Mouse (Mus musculus) neural tube, embryonic 15.5 days (tissue): Measurements from ENCODE around the gene Lrrc74a. TPM values are rescaled to one million over a fixed set of nuclear protein-coding genes. Genes with fewer than 3 reads are reported as not detected.

Source experiments
- ATAC-seq: fragments of 200-750 bp; cut with Nextera tagmentation; 2 replicates; pipeline ENCODE4 v1.8.0; 2017; ENCODE audit warnings: mild to moderate bottlenecking, moderate TSS enrichment, moderate library complexity; ENCODE audit not compliant: low FRiP score
- H3K27ac ChIP-seq: fragments of 300-500 bp; sonication (generic); replicated peaks from 2 replicates; pipeline ENCODE4 v1.5.1; 2015; ENCODE audit warnings: mild to moderate bottlenecking, inconsistent platforms
- H3K27me3 ChIP-seq: fragments of 300-500 bp; sonication (generic); replicated peaks from 2 replicates; pipeline ENCODE4 v1.6.1; 2015; ENCODE audit warnings: inconsistent platforms
- H3K36me3 ChIP-seq: fragments of 300-500 bp; sonication (generic); 2 replicates; pipeline ENCODE4 v1.6.1; 2015; ENCODE audit warnings: inconsistent platforms
- H3K4me1 ChIP-seq: fragments of 300-500 bp; sonication (generic); 2 replicates; pipeline ENCODE4 v1.6.1; 2015; ENCODE audit warnings: inconsistent platforms
- H3K4me2 ChIP-seq: fragments of 300-500 bp; sonication (generic); 2 replicates; pipeline ENCODE4 v1.6.1; 2015; ENCODE audit warnings: inconsistent platforms, mild to moderate bottlenecking, moderate library complexity
- H3K4me3 ChIP-seq: fragments of 300-500 bp; sonication (generic); replicated peaks from 2 replicates; pipeline ENCODE4 v1.5.1; 2015; ENCODE audit warnings: mild to moderate bottlenecking, inconsistent platforms
- H3K9ac ChIP-seq: fragments of 300-500 bp; sonication (generic); replicated peaks from 2 replicates; pipeline ENCODE4 v1.6.1; 2015; ENCODE audit warnings: mild to moderate bottlenecking, inconsistent platforms
- H3K9me3 ChIP-seq: fragments of 300-500 bp; sonication (generic); replicated peaks from 2 replicates; pipeline ENCODE4 v1.6.1; 2016; ENCODE audit warnings: inconsistent platforms
- WGBS: fragments of 180-500 bp; shearing (Covaris S2); methylation state at CpG from one replicate; pipeline ENCODE4 v1.1.7; 2015; ENCODE audit warnings: mixed read lengths; 5-methylcytosine and 5-hydroxymethylcytosine counted together
- polyA plus RNA-seq: library from polyadenylated mRNA; unstranded; fragments of >200 nt; fragmentation: Nextera tagmentation; extraction: Ambion mirVana; gene quantifications from 2 replicates; pipeline ENCODE4 v1.2.1, GENCODE M21; 2015

The Lrrc74a gene
- not detected in 2 replicates for polyA plus RNA-seq

DNA sequence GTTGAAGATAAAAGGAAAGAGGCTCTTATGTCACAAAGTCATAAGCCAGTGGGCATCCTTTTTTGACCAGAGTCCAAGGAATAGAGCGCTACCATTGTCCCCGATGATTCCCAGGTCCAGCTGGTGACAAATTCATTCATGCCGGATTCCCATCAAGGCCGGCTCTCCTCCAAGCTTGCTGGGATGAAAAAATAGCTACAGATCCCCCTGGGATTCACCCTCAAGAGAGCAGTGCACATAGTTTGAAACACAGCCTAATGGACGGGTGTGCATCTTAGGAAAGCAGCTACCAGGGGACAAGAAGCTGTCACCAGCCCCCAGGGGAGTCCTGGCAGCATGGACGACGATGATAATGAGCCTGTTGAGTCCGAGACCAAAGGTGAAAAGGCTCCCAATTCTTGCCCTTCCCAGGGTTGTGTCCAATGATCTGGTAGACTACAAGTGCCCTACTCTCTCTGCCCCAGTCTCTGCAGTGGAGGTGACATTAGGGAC, at the start of gene Lrrc74a:
TSS of gene Lrrc74a (plus strand) at position 51 of the 492 bp plus-strand sequence.
- H3K9me3 ChIP-seq, result no peaks in the 10 kb centered on the region
- no peak within 1 kb of the TSS for H3K9ac ChIP-seq
- ATAC-seq, result no peak
- no peak within 1 kb of the TSS for H3K4me2 ChIP-seq
- H3K4me1 ChIP-seq, result no peaks in the 10 kb centered on the region
- no peaks in the 10 kb centered on the region for H3K27me3 ChIP-seq
- H3K36me3 ChIP-seq, result no peaks in the 10 kb centered on the region
- H3K4me3 ChIP-seq, result no peak within 1 kb of the TSS
- no peak within 1 kb of the TSS for H3K27ac ChIP-seq
- WGBS, result 87% methylated on average over 8 of the region's 8 CpGs

GRCm38 (mm10) chr12:86685275-86685674, 48.9 kb upstream of the Lrrc74a start:
- WGBS, result 74% methylated on average over 9 of the region's 9 CpGs
- H3K27ac ChIP-seq, result no peak overlapping the region
- no peaks in the 10 kb centered on the region for H3K27me3 ChIP-seq
- no peak for ATAC-seq
- H3K36me3 ChIP-seq, result peaks cover 34% of the 10 kb centered on the region
- H3K4me2 ChIP-seq, result no peak overlapping the region
- no peak overlapping the region for H3K9ac ChIP-seq
- H3K4me1 ChIP-seq, result peaks cover 56% of the 10 kb centered on the region
- no peaks in the 10 kb centered on the region for H3K9me3 ChIP-seq
- H3K4me3 ChIP-seq, result no peak overlapping the region

DNA sequence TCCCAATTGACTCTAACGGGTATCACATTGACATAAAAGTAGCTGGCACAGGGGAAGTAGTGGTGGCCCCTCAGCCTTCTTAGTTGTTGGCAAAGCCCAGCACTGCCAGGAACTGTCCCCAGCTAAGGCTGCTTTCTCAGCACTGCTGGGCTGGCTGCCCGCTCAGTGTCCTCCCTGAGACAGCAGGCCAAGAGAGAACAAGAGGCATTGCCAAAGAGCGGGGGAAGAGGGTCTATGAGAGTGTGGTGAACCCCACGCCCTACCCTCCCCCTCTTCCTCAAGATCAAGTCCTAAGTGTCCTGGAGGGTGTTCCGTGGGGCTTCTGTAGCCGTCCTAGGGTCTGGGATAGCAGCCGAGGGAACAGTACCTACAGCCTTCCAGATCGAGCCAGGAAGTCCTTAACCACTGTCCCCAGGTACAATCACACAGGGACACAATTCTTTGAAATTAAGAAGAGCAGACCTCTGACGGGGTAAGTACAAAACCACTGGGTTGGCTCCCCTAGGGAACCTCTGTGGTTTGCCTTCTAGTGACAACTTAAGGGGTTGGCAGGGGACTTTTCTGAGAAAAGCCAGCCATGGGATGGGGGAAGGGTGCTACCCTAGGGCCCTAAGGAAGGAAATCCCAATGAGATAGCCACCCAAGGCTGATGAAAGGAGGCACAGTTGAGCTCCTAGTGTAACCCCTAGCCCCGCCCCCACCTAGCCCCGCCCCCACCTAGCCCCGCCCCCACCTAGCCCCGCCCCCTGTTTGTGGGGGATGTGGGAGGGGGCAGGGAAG, 47.4 kb upstream of the Lrrc74a start:
- Histone ChIP-seq H3K9me3 (no peaks in the 10 kb centered on the region), H3K27ac (peak overlapping the region; percentile 64), H3K4me1 (peaks cover 62% of the 10 kb centered on the region), H3K9ac (no peak overlapping the region), H3K4me3 (no peak overlapping the region), H3K4me2 (no peak overlapping the region), H3K36me3 (peaks cover 47% of the 10 kb centered on the region), H3K27me3 (no peaks in the 10 kb centered on the region)
- 0 out of 2 replicates have a peak, but pooled peaks have one; percentile 10 for ATAC-seq
- 56% methylated on average over 13 of the region's 13 CpGs for WGBS

DNA sequence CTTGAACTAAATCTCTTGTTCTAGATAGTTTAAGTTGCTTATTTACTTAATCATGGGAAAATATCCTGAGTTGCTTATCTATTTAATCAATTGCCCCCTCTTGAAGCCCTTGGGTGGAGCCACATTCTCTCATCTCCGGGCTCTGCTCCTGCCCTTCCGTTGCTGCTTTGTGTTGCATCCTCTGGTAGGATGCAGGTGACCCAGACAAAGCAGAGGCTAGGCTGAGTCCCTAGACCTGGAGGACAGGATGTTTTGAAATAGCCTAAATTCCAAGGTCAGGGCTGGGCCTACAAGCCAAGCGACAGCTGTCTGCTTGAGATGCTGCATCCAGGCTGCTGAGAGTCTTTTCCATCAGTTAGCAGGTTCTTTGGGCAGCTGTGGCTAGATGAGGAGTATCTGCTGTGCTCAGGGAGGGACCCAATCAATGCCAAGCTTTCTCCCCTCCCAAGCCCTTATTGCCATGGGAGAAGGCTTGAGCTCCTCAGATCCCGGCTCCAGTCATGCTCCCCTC, 46.7 kb upstream of the Lrrc74a start:
- Histone ChIP-seq H3K9me3 (no peaks in the 10 kb centered on the region), H3K4me2 (no peak overlapping the region), H3K4me3 (no peak overlapping the region), H3K9ac (no peak overlapping the region), H3K27me3 (no peaks in the 10 kb centered on the region), H3K36me3 (peaks cover 54% of the 10 kb centered on the region), H3K4me1 (peaks cover 55% of the 10 kb centered on the region), H3K27ac (no peak overlapping the region)
- 81% methylated on average over 4 of the region's 4 CpGs for WGBS
- ATAC-seq, result no peak

DNA sequence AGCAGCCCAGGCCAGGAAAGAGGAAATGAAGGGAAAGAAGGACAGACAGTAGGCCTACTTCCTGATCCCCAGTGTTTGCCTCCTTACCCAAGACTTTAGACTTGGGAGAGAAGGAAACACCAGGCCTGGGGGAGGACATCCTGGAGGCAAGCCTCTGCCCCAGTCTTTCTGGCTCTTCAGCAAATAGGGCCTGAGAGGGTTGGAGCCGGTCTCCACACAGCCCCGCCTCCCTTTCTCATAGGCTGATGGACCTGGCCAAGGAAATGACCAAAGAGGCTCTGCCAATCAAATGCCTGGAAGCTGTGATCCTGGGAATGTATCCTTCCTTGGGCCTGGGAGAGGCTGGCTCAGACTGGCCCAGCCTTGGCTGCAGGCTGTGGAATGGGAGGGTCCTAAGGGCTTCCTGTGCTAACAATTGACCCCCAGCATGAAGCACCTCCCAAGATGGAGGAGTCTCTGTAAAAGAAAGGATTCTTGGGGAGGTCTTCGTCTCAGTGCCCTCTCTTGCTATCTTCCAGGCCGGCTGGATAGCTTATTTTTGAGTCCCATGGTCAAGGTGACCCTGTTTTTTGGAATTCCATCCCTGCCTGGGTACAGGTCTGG, 46.1 kb upstream of the Lrrc74a start:
- no peak for ATAC-seq
- no peaks in the 10 kb centered on the region for H3K9me3 ChIP-seq
- H3K4me2 ChIP-seq, result no peak overlapping the region
- no peak overlapping the region for H3K9ac ChIP-seq
- 87% methylated on average over 4 of the region's 4 CpGs for WGBS
- no peak overlapping the region for H3K4me3 ChIP-seq
- H3K27me3 ChIP-seq, result no peaks in the 10 kb centered on the region
- H3K36me3 ChIP-seq, result peaks cover 57% of the 10 kb centered on the region
- H3K27ac ChIP-seq, result no peak overlapping the region
- H3K4me1 ChIP-seq, result peaks cover 50% of the 10 kb centered on the region

GRCm38 (mm10) chr12:86688917-86689316, 45.3 kb upstream of the Lrrc74a start:
- H3K9ac ChIP-seq, result no peak overlapping the region
- H3K36me3 ChIP-seq, result peaks cover 59% of the 10 kb centered on the region
- H3K4me3 ChIP-seq, result no peak overlapping the region
- no peak overlapping the region for H3K4me2 ChIP-seq
- H3K27me3 ChIP-seq, result no peaks in the 10 kb centered on the region
- 96% methylated on average over 27 of the region's 27 CpGs for WGBS
- ATAC-seq, result no peak
- H3K27ac ChIP-seq, result no peak overlapping the region
- no peaks in the 10 kb centered on the region for H3K9me3 ChIP-seq
- H3K4me1 ChIP-seq, result peaks cover 41% of the 10 kb centered on the region

DNA sequence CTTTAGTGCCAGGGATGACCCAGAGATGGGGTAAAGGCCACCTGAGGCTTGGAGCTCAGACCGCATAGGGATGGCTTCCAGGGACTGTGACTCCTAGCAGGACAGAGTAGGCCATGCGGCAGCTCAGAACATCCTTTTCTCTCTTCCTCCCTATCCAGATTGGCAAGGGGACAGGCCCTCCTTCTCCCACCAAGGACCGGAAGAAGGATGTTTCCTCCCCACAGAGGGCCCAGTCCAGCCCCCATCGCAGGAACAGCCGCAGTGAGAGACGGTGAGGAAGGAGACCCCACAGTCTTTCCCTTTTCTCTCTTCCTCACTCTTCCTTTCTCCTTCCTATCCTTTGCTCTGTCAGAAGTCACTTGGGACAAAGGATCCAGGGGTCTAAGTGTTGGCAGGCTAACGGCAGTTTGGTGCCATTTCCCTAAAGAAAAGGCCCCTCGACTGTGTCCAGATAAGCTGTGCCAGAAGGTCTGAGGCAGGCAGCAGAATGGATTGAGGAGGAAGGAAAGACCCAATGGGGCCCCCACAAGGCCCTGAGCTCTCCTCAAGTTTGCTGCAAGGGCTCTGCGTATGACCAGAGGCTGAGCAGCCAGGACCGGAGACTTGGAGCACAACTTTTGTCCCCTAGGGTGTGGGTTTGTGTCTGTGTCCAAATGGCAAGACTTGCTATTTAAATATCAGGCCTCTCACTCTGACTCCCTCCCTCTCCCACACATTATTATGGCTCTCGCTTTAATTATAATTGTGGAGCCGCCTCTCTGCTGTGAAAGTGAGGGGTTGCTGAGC, 43.3 kb upstream of the Lrrc74a start:
- no peak overlapping the region for H3K4me2 ChIP-seq
- peaks cover 72% of the 10 kb centered on the region for H3K36me3 ChIP-seq
- H3K27ac ChIP-seq, result no peak overlapping the region
- no peak for ATAC-seq
- no peaks in the 10 kb centered on the region for H3K27me3 ChIP-seq
- WGBS, result 70% methylated on average over 12 of the region's 12 CpGs
- no peaks in the 10 kb centered on the region for H3K9me3 ChIP-seq
- no peak overlapping the region for H3K4me3 ChIP-seq
- H3K9ac ChIP-seq, result no peak overlapping the region
- H3K4me1 ChIP-seq, result peaks cover 24% of the 10 kb centered on the region; the same call in 1 of the 2 replicates

DNA sequence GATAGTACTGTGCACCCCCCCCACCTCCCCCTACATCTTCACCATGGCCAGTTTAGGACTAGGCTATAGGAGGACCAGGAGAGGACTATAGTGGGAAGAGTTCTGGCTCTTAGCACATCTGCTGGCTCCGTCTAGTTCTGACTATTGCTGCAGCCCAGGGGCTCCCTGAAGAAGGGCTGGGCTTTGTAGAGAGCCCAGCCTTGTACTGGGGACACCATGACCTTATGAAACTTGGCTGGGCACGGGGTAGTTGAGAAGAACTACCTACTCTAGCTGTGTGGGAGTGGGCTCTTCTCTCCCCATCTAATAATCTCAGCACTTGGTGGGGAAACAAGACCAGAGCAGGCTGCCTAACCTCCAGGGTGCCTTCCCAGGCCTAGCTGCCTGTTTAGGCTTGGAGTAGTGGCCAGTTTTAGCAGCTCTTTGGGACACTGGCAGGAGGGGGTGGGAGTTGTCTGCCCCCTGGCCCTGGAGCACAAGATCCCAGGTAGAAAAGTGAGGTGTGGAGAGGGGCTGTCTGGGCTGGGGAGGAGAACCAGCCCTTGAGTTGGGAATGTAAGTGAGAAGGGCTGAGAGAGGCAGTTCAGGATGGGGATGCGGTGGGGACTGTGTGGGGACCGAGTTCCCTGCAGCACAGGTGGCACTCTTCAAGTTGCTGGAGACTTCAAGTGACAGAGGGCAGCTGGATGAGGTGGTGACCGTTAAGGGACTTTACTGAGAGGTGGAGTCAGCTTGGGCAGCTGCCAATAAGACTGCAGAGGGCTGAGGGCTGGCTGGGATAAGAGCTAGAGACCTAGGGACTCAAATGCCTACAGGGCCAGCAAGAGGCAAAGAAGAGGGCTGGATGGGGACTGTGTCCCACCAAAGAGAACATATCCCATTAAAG, 41.5 kb upstream of the Lrrc74a start:
- Histone ChIP-seq H3K4me3 (no peak overlapping the region), H3K9me3 (no peaks in the 10 kb centered on the region), H3K36me3 (peaks cover 72% of the 10 kb centered on the region), H3K4me2 (no peak overlapping the region), H3K27me3 (no peaks in the 10 kb centered on the region), H3K9ac (no peak overlapping the region), H3K27ac (no peak overlapping the region), H3K4me1 (peaks cover 14% of the 10 kb centered on the region; the same call in 1 of the 2 replicates)
- 74% methylated on average over 5 of the region's 5 CpGs for WGBS
- ATAC-seq, result no peak

DNA sequence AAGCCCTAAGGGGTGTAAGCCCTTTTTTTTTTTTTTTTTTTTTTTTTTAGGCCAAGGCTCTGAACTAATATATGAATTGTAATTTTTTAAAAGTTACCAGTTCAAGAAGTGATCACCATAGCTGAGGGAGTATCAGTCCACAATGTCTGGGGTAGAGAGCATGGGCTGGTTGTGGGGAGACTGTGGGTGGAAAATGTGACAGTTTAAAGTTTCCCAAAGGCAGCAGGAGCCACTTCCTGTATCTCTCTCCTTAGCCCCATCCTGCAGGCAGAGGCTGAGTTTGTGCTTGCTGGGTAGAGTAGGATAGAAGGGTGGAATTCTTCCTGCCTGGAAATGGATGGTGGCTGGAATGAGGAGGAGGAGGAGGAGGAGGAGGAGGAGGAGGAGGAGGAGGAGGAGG, 40.8 kb upstream of the Lrrc74a start:
- Histone ChIP-seq H3K27me3 (no peaks in the 10 kb centered on the region), H3K9me3 (no peaks in the 10 kb centered on the region), H3K27ac (no peak overlapping the region), H3K4me2 (no peak overlapping the region), H3K36me3 (peaks cover 69% of the 10 kb centered on the region), H3K9ac (no peak overlapping the region), H3K4me1 (peaks cover 14% of the 10 kb centered on the region; the same call in 1 of the 2 replicates), H3K4me3 (no peak overlapping the region)
- no peak for ATAC-seq

DNA sequence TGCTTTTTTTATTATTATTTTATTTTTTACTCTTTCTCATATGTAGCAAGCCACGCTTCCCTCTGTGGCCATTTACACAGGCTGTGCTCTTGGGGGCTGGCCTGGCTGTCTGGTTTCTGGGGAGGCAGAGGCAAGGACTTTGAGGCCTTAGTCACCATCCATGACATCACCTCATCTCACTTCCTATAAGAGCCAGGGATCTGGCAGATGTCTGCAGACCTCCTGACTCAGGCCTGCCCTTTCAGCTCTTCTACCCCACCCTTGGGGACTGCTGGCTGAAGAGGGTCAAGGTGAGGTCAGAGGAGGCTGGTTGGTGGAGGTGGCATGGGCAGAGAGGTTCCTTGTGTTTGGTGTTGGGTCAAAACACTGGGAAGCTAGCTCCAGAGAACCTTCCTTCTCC, 39.7 kb upstream of the Lrrc74a start:
- peaks cover 58% of the 10 kb centered on the region for H3K36me3 ChIP-seq
- ATAC-seq, result no peak
- H3K27me3 ChIP-seq, result no peaks in the 10 kb centered on the region
- H3K4me2 ChIP-seq, result no peak overlapping the region
- no peak overlapping the region for H3K4me3 ChIP-seq
- no peaks in the 10 kb centered on the region for H3K9me3 ChIP-seq
- H3K9ac ChIP-seq, result no peak overlapping the region
- peaks cover 22% of the 10 kb centered on the region for H3K4me1 ChIP-seq
- no peak overlapping the region for H3K27ac ChIP-seq
- 91% methylated on average over 1 of the region's 1 CpGs for WGBS

- no peak overlapping the region for H3K4me3 ChIP-seq
- H3K36me3 ChIP-seq, result peaks cover 31% of the 10 kb centered on the region
- no peak for ATAC-seq
- 38% methylated on average over 2 of the region's 2 CpGs for WGBS
- H3K4me2 ChIP-seq, result no peak overlapping the region
- no peak overlapping the region for H3K9ac ChIP-seq
- peaks cover 23% of the 10 kb centered on the region for H3K4me1 ChIP-seq
- peak overlapping the region; percentile 69; the same call in 1 of the 2 replicates for H3K27ac ChIP-seq
- no peaks in the 10 kb centered on the region for H3K27me3 ChIP-seq
- no peaks in the 10 kb centered on the region for H3K9me3 ChIP-seq
Measured at GRCm38 (mm10) chr12:86697996-86698395, 36.2 kb upstream of the Lrrc74a start.
